Mouse (Mus musculus): ENCODE measurements around the gene Spag6. TPM values are rescaled to one million over a fixed set of nuclear protein-coding genes. Genes with fewer than 3 reads are reported as not detected.
A peak's percentile ranks its signal among the peaks of the same experiment; 100 is the strongest.

Gene Spag6
- total and polyA plus RNA-seq, 2 experiments from 2014 or later, result 0.20 TPM; not detected in 1

DNA sequence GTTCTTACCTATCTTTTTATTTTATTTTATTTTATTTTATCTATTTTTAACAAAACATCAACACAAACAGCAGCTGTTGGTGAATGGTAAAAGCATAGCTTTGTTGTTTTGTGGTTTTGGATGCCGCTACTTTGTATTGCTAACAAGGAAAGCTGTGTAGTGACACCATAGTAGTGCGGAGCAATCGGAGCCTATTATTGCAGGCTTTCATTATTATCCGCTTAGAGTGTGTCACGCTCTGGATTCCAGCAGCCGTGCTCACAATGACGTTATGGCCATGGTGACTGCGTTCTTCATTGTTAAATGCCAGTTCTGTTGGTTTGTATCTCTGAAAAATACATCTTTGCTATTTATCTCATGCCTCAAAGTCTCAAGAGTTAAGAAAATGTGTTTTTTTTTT is 103.9 kb downstream of the Spag6 start:
- Histone ChIP-seq H3K9ac (replicated peaks; ENCODE audit: low read length) (no peak overlapping the region), H3K36me3 (ENCODE audit: insufficient read depth, low read length) (no peaks in the 10 kb centered on the region), H3K27me3 (ENCODE audit: insufficient read depth, low read length) (peaks cover 4% of the 10 kb centered on the region; the same call in 1 of the 2 replicates), H3K27ac (no peak overlapping the region), H3K4me3 (ENCODE audit: low read length) (no peak overlapping the region), H3K4me2 (ENCODE audit: low read depth, low read length) (peak overlapping the region; percentile 78), H3K9me3 (ENCODE audit: low read length) (no peaks in the 10 kb centered on the region), H3K4me1 (ENCODE audit: insufficient read depth, low read length) (peaks cover 6% of the 10 kb centered on the region)
- TF ChIP-seq CTCF (IDR thresholded peaks at IDR 0.05; ENCODE audit: low read depth), result no peak
- DNase-seq (ENCODE audit: low spot score) (peak; percentile 27), ATAC-seq (no peak)
- WGBS, result 19% methylated on average over 8 of the region's 8 CpGs

DNA sequence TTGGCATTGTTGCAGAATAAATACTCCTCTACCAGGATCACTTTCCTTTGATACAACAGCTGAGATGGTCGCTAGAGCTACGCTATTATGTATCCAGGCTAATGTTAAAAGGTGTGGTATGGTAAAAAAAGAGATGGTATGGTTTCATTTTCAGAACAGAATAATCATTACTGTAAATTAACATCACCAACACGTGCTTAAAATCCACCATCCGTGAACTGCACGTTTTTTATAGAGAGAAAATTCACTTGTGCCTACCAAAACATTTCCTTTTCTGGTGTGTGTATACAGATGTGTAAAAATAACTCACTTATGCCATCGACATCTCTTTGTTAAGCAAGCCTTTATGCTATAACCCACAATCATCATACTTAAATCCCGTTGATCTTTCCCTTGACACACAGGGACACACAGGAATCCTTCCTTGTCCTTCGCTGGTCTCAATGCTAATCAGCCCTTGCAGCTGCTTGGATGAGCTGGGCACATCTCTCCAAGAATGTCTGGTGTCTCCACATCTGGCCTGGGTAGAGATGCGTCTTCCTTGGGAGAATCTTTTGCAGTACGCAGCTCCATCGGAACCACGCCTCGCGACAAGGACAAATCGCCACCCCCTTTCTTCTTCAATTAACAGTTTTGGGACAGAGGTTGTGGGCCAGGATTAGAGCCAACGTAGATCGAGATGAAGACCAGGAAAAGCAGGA is 105.6 kb downstream of the Spag6 start:
- Histone ChIP-seq H3K9ac (replicated peaks; ENCODE audit: low read length) (peak overlapping the region; percentile 57), H3K4me3 (ENCODE audit: low read length) (peak overlapping the region; percentile 49), H3K4me2 (ENCODE audit: low read depth, low read length) (peak overlapping the region; percentile 78), H3K9me3 (ENCODE audit: low read length) (no peaks in the 10 kb centered on the region), H3K4me1 (ENCODE audit: insufficient read depth, low read length) (peaks cover 6% of the 10 kb centered on the region), H3K36me3 (ENCODE audit: insufficient read depth, low read length) (no peaks in the 10 kb centered on the region), H3K27ac (peak overlapping the region; percentile 82), H3K27me3 (ENCODE audit: insufficient read depth, low read length) (peaks cover 4% of the 10 kb centered on the region; the same call in 1 of the 2 replicates)
- DNase-seq (ENCODE audit: low spot score), result no peak
- ATAC-seq, result peak; percentile 65
- TF ChIP-seq CTCF (IDR thresholded peaks at IDR 0.05; ENCODE audit: low read depth), result no peak
- WGBS, result 10% methylated on average over 17 of the region's 17 CpGs

Other genes starting within 250 kb of the Spag6 start
- gene Commd3, start 21.6 kb upstream of the Spag6 start, total RNA-seq (2014; rRNA removed), result 137 and 185 TPM in 2 replicates
- gene Commd3, start 21.6 kb upstream of the Spag6 start, polyA plus RNA-seq (2015; fragmentation: Nextera tagmentation; extraction: Ambion mirVana), result 187 and 191 TPM in 2 replicates
- 37.2 and 61.9 TPM in 2 replicates for gene Bmi1, start 17.0 kb upstream of the Spag6 start, total RNA-seq (2014; rRNA removed)
- gene Bmi1, start 17.0 kb upstream of the Spag6 start, polyA plus RNA-seq (2015; fragmentation: Nextera tagmentation; extraction: Ambion mirVana), result 11.8 and 14.0 TPM in 2 replicates

All from hindbrain, postnatal 0 days (tissue).